Mouse (Mus musculus) liver, postnatal 0 days (tissue): ENCODE measurements around the gene Pecam1. TPM values are rescaled to one million over a fixed set of nuclear protein-coding genes. Genes with fewer than 3 reads are reported as not detected.
A peak's percentile ranks its signal among the peaks of the same experiment; 100 is the strongest.
"Not testable (repeated sequence)": the region's sequence is repeated elsewhere in the genome, so short reads cannot be mapped to it uniquely, and the experiment has no call there.

Experiments
- ATAC-seq: fragments of 200-750 bp; cut with Nextera tagmentation; 2 replicates; pipeline ENCODE4 v1.8.0; 2017; ENCODE audit warnings: mild to moderate bottlenecking, moderate library complexity
- DNase-seq: peaks from one replicate; pipeline ENCODE4 v3.0.0-alpha.2; 2016
- H3K27ac ChIP-seq: fragments of 300-500 bp; sonication (generic); 2 replicates; pipeline ENCODE4 v1.5.1; 2014; ENCODE audit warnings: antibody characterized with exemption, moderate library complexity, mild to moderate bottlenecking, low read depth
- H3K27me3 ChIP-seq: fragments of 300-500 bp; sonication (generic); 2 replicates; pipeline ENCODE4 v1.6.1; 2014; ENCODE audit warnings: low read length, control low read depth, mixed read lengths; ENCODE audit not compliant: insufficient read depth
- H3K36me3 ChIP-seq: fragments of 300-500 bp; sonication (generic); replicated peaks from 2 replicates; pipeline ENCODE4 v1.6.1; 2014; ENCODE audit warnings: mild to moderate bottlenecking, control low read depth, low read length, moderate library complexity, mixed read lengths; ENCODE audit not compliant: insufficient read depth
- H3K4me1 ChIP-seq: fragments of 300-500 bp; sonication (generic); 2 replicates; pipeline ENCODE4 v1.6.1; 2014; ENCODE audit warnings: antibody characterized with exemption, mild to moderate bottlenecking, control low read depth; ENCODE audit not compliant: insufficient read depth
- H3K4me2 ChIP-seq: fragments of 300-500 bp; sonication (generic); 2 replicates; pipeline ENCODE4 v1.6.1; 2014; ENCODE audit warnings: low read depth, mild to moderate bottlenecking, low read length, moderate library complexity, mixed read lengths
- H3K4me3 ChIP-seq: fragments of 300-500 bp; sonication (generic); 2 replicates; pipeline ENCODE4 v1.5.1; 2014; ENCODE audit warnings: low read depth, low read length
- H3K9ac ChIP-seq: fragments of 300-500 bp; sonication (generic); replicated peaks from 2 replicates; pipeline ENCODE4 v1.6.1; 2014; ENCODE audit warnings: mild to moderate bottlenecking, moderate library complexity
- H3K9me3 ChIP-seq: fragments of 300-500 bp; sonication (generic); 2 replicates; pipeline ENCODE4 v1.6.1; 2016; ENCODE audit warnings: mild to moderate bottlenecking, control low read depth, low read length, mixed read lengths
- CTCF ChIP-seq: sonication (generic); IDR thresholded peaks from 2 replicates; pipeline ENCODE4 v1.5.1; 2016; ENCODE audit warnings: antibody characterized with exemption, low read depth
- EP300 ChIP-seq: IDR thresholded peaks from 2 replicates; pipeline ENCODE4 v1.6.1; 2016; ENCODE audit warnings: antibody characterized with exemption, low read depth, mild to moderate bottlenecking
- WGBS: fragments of 180-500 bp; shearing (Covaris S2); extraction: QIAGEN DNeasy Blood & Tissue Kit; methylation state at CpG from one replicate; pipeline ENCODE4 v1.1.7; 2014; ENCODE audit not compliant: insufficient replicate concordance; 5-methylcytosine and 5-hydroxymethylcytosine counted together
- polyA plus RNA-seq: library from polyadenylated mRNA; unstranded; fragments of >200 nt; fragmentation: Nextera tagmentation; extraction: Ambion mirVana; gene quantifications from 2 replicates; pipeline ENCODE4 v1.2.1, GENCODE M21; 2015

The Pecam1 gene
- polyA plus RNA-seq, 1 experiment from 2014 or later = 9.2 TPM

DNA sequence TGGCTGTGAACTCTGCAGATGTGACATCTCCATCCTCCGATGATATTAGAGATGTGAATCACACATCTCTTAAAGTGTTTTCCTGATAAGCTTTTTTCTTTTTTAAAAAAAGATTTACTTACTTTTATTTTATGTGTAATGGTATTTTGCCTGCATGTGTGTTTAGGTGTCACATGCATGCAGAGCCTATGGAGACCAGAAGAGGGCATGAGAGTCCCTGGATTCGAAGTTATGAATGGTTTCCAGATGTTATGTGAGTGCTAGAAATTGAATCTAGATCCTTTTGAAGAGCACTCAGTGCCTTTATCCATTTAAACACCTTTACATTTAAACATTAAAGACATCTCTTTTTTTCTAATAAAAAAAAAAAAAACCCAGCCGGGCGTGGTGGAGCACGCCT lies 5.5 kb downstream of the Pecam1 start:
- Histone ChIP-seq H3K9me3 (no peaks in the 10 kb centered on the region), H3K4me1 (peaks cover under 1% of the 10 kb centered on the region; the same call in 1 of the 2 replicates), H3K4me3 (no peak overlapping the region), H3K4me2 (no peak overlapping the region), H3K9ac (no peak overlapping the region), H3K36me3 (no peaks in the 10 kb centered on the region), H3K27me3 (no peaks in the 10 kb centered on the region), H3K27ac (no peak overlapping the region)
- ATAC-seq = no peak
- 87% methylated on average over 5 of the region's 5 CpGs for WGBS
- TF ChIP-seq CTCF (peak; percentile 61), EP300 (no peak)
- DNase-seq = no peak

DNA sequence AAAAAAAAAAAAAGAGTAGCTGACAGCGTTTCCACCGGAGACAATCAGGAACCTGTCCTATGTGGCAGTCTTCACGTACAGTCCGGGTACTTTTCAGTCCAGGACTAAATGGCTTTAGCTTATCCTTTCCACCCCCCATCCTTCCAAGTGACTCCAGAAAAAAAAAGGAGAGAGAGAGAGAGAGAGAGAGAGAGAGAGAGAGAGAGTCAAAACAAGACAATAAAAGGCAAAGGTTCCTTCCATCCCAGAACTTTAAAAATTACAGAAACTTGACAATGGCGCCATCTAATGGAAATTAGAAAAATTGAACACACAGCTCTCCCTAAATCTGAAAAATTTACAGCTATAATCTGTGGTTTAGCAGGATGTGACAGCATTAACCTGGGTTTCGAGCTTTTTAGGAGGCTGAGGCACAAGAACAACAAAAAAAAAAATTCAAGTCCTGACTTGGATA lies 8.0 kb downstream of the Pecam1 start:
- Histone ChIP-seq H3K36me3 (no peaks in the 10 kb centered on the region), H3K9ac (no peak overlapping the region), H3K4me2 (0 out of 2 replicates have a peak overlapping the region, but pooled peaks have one; percentile 4), H3K4me3 (no peak overlapping the region), H3K27me3 (no peaks in the 10 kb centered on the region), H3K9me3 (no peaks in the 10 kb centered on the region), H3K27ac (no peak overlapping the region), H3K4me1 (no peaks in the 10 kb centered on the region)
- WGBS = 46% methylated on average over 6 of the region's 6 CpGs
- peak; percentile 62 for TF ChIP-seq CTCF
- no peak for TF ChIP-seq EP300
- no peak for ATAC-seq
- no peak for DNase-seq

DNA sequence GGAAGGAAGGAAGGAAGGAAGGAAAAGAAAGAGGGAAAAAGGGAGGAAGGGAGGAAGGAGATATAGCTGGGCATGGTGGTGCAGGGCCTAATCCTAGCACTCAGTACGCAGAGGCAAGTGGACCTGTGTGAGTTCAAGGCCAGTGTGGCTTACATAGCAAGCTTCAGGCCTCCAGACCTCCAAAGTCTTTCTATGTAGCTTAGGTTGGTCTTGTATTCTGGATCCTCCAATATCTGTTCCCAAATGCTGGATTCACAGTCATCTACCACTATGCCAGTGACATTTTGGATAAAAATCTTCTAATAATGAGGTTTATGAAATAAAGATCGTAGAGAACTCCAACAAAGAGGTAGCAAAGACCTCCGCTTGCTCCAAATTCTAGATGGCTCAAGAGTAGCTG lies 8.6 kb downstream of the Pecam1 start:
- no peaks in the 10 kb centered on the region for H3K4me1 ChIP-seq
- no peaks in the 10 kb centered on the region for H3K27me3 ChIP-seq
- H3K27ac ChIP-seq = no peak overlapping the region
- no peaks in the 10 kb centered on the region for H3K36me3 ChIP-seq
- 83% methylated on average over 3 of the region's 3 CpGs for WGBS
- H3K4me3 ChIP-seq = no peak overlapping the region
- no peak overlapping the region for H3K4me2 ChIP-seq
- H3K9me3 ChIP-seq = no peaks in the 10 kb centered on the region
- H3K9ac ChIP-seq = no peak overlapping the region
- TF ChIP-seq CTCF = no peak
- no peak for TF ChIP-seq EP300
- ATAC-seq (no peak), DNase-seq (no peak)

DNA sequence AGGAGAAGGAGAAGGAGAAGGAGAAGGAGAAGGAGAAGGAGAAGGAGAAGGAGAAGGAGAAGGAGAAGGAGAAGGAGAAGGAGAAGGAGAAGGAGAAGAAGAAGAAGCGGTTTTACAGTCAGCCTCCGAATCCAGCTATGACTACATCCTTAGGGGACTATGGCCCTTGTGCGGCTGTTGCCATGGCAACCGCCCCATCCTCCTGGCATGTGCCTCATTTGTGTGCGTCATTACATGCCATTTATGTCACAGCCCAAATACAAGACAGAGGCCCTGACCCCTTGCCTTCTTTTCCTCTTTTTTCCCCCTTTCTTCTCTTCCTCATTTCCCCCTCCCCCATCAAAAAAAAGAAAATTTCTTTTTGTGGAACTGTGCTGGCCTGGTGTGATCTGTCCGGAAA lies 9.2 kb downstream of the Pecam1 start:
- no peaks in the 10 kb centered on the region for H3K36me3 ChIP-seq
- WGBS = 68% methylated on average over 6 of the region's 6 CpGs
- TF ChIP-seq EP300 = no peak
- TF ChIP-seq CTCF = no peak
- no peaks in the 10 kb centered on the region for H3K4me1 ChIP-seq
- no peak for DNase-seq
- no peak overlapping the region for H3K4me3 ChIP-seq
- no peaks in the 10 kb centered on the region for H3K27me3 ChIP-seq
- peak; percentile 44; the same call in 1 of the 2 replicates for ATAC-seq
- no peaks in the 10 kb centered on the region for H3K9me3 ChIP-seq
- H3K4me2 ChIP-seq = no peak overlapping the region
- H3K27ac ChIP-seq = no peak overlapping the region
- H3K9ac ChIP-seq = no peak overlapping the region

DNA sequence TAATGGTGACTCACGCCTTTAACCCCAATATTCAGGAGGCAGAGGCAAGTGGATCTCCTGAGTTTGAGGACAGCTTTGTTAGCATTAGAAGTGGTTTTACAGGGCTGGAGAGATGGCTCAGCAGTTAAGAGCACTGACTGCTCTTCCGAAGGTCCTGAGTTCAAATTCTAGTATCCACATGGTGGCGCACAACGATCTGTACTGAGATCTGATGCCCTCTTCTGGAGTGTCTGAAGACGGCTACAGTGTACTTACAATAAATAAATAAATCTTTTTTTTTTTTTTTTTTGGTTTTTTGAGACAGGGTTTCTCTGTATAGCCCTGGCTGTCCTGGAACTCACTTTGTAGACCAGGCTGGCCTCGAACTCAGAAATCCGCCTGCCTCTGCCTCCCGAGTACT lies 9.7 kb downstream of the Pecam1 start:
- not testable (repeated sequence) for H3K9me3 ChIP-seq, H3K27ac ChIP-seq, H3K9ac ChIP-seq, H3K4me2 ChIP-seq, H3K4me3 ChIP-seq, DNase-seq, H3K36me3 ChIP-seq, ATAC-seq, H3K27me3 ChIP-seq, H3K4me1 ChIP-seq
- WGBS = 90% methylated on average over 8 of the region's 8 CpGs

DNA sequence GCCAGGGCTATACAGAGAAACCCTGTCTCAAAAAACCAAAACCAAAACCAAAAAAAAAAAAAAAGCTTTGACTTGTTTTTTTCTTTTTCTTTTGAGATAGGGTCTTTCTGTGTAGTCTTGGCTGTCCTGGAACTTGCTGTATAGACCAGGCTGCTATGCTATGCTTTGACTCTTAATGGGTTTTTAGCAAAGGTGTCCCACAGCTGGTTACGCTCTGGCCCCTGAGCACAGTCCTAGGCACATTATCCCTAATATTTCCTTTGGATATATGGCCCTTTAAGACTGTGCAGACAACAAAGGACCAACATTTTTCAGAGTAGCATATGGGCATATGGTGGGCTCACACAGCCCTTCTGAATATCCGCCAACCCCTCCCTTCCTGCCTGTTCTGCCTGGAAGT lies 11.3 kb downstream of the Pecam1 start:
- no peak for TF ChIP-seq EP300
- no peak for TF ChIP-seq CTCF
- no peaks in the 10 kb centered on the region for H3K4me1 ChIP-seq
- H3K36me3 ChIP-seq = no peaks in the 10 kb centered on the region
- 82% methylated on average over 2 of the region's 2 CpGs for WGBS
- no peak for ATAC-seq
- no peak overlapping the region for H3K4me2 ChIP-seq
- DNase-seq = no peak
- H3K27ac ChIP-seq = no peak overlapping the region
- H3K9me3 ChIP-seq = no peaks in the 10 kb centered on the region
- H3K4me3 ChIP-seq = no peak overlapping the region
- H3K9ac ChIP-seq = no peak overlapping the region
- no peaks in the 10 kb centered on the region for H3K27me3 ChIP-seq

DNA sequence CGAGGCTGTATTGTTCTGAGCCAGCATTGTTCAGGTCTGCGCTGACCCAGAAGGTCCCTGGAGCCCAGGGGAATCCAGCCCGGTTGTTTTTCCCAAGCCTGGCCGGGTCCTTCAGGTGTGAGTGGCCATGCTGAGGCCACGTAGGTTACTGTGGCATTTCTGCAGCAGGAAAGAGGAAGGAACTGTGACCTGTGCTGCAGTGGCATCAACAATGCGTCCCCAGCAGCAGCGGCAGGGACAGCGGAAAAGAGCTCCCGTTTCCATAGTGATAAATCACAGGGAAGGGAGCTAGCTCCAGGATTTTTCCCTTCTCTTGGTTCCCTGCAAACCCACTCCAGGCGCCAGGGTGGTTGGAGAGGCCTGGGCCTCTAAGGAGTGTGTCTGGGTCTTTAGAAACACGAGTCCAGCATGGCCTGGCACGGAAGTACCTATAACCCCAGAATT lies 13.2 kb downstream of the Pecam1 start:
- H3K27me3 ChIP-seq = no peaks in the 10 kb centered on the region
- 53% methylated on average over 12 of the region's 12 CpGs for WGBS
- ATAC-seq (no peak), DNase-seq (no peak)
- H3K9me3 ChIP-seq = no peaks in the 10 kb centered on the region
- H3K4me1 ChIP-seq = no peaks in the 10 kb centered on the region
- H3K36me3 ChIP-seq = no peaks in the 10 kb centered on the region
- H3K27ac ChIP-seq = no peak overlapping the region
- H3K4me2 ChIP-seq = no peak overlapping the region
- TF ChIP-seq EP300 (no peak), CTCF (no peak)
- H3K9ac ChIP-seq = no peak overlapping the region
- H3K4me3 ChIP-seq = no peak overlapping the region
